Mouse (Mus musculus) adrenal gland, postnatal 25 days (tissue): ENCODE data around the gene P4htm. TPM values are rescaled to one million over a fixed set of nuclear protein-coding genes. Genes with fewer than 3 reads are reported as not detected.
A peak's percentile ranks its signal among the peaks of the same experiment; 100 is the strongest.

ENCODE experiments used
- DNase-seq: peaks from one replicate; pipeline ENCODE4 v3.0.0; 2021; ENCODE audit warnings: mixed read lengths
- total RNA-seq: library from RNA; stranded (reverse); gene quantifications from 2 replicates; pipeline ENCODE4 v1.2.3, GENCODE M21; 2021

P4htm gene
- total RNA-seq, 1 experiment from 2014 or later: 8.7 TPM

- peak; percentile 55 for DNase-seq
These were observed 19.4 kb downstream of the P4htm start for GRCm38 (mm10) chr9:108577934-108578544.

GRCm38 (mm10) chr9:108577025-108577424, 20.4 kb downstream of the P4htm start:
- DNase-seq: no peak

GRCm38 (mm10) chr9:108575321-108576297, 21.9 kb downstream of the P4htm start:
- peak; percentile 7 for DNase-seq

- DNase-seq: no peak
These were observed 22.5 kb downstream of the P4htm start for GRCm38 (mm10) chr9:108574921-108575320.

- peak; percentile 62 for DNase-seq
These were observed 23.4 kb downstream of the P4htm start for GRCm38 (mm10) chr9:108573774-108574690.

- DNase-seq: no peak
These were observed 25.1 kb downstream of the P4htm start for GRCm38 (mm10) chr9:108572321-108572720.

GRCm38 (mm10) chr9:108571401-108571973, 26.0 kb downstream of the P4htm start:
- DNase-seq: no peak

- DNase-seq: peak; percentile 86
These were observed 27.1 kb downstream of the P4htm start for GRCm38 (mm10) chr9:108570207-108570896.

- peak; percentile 91 for DNase-seq
These were observed 27.9 kb downstream of the P4htm start, which contains the start of gene Dalrd3 for GRCm38 (mm10) chr9:108569381-108570206. TSS of gene Dalrd3 (plus strand) at chr9:108569886.

GRCm38 (mm10) chr9:108568511-108568921, 29.0 kb downstream of the P4htm start:
- DNase-seq: no peak

- peak; percentile 31 for DNase-seq
These were observed 29.5 kb downstream of the P4htm start for GRCm38 (mm10) chr9:108567931-108568419.

GRCm38 (mm10) chr9:108566815-108567776, 30.4 kb downstream of the P4htm start, which contains the start of gene Ndufaf3:
TSS of gene Ndufaf3 (minus strand) at chr9:108567434.
- DNase-seq: peak; percentile 96

- peak; percentile 10 for DNase-seq
These were observed 31.3 kb downstream of the P4htm start for GRCm38 (mm10) chr9:108565881-108566814.

- DNase-seq: no peak
These were observed 33.3 kb downstream of the P4htm start for GRCm38 (mm10) chr9:108564131-108564530.

- DNase-seq: no peak
These were observed 33.8 kb downstream of the P4htm start for GRCm38 (mm10) chr9:108563671-108564070.

- DNase-seq: peak; percentile 93
These were observed 37.1 kb downstream of the P4htm start, which contains the start of gene Impdh2 for GRCm38 (mm10) chr9:108560227-108560841. TSS of gene Impdh2 (plus strand) at chr9:108560286.

- no peak for DNase-seq
These were observed 38.3 kb downstream of the P4htm start for GRCm38 (mm10) chr9:108559169-108559568.
